Mouse (Mus musculus): ENCODE data around the gene Ctr9. TPM values are rescaled to one million over a fixed set of nuclear protein-coding genes. Genes with fewer than 3 reads are reported as not detected.
A peak's percentile ranks its signal among the peaks of the same experiment; 100 is the strongest.

The Ctr9 gene
- polyA plus RNA-seq, 2 experiments = 12.7 to 20.2 TPM

- Histone ChIP-seq H3K9ac (replicated peaks) (peak overlapping the region; percentile 100), H3K4me2 (ENCODE audit: low read depth) (peak overlapping the region; percentile 89), H3K27me3 (ENCODE audit: control insufficient read depth, insufficient read depth, low read length) (no peaks in the 10 kb centered on the region), H3K9me3 (ENCODE audit: control insufficient read depth, low read length) (no peaks in the 10 kb centered on the region), H3K36me3 (replicated peaks; ENCODE audit: control insufficient read depth, insufficient read depth, low read depth) (peaks cover 46% of the 10 kb centered on the region), H3K27ac (peak overlapping the region; percentile 96), H3K4me3 (ENCODE audit: insufficient read depth in 1 of 2, low read depth in 2 of 2, low read length in 2 of 2) (peak overlapping the region; percentile 90 to 93), H3K4me1 (replicated peaks; ENCODE audit: control insufficient read depth in 2 of 2, insufficient read depth in 2 of 2, low read length in 1 of 2) (peaks cover 16 to 28% of the 10 kb centered on the region in 2 experiments)
- DNase-seq (ENCODE audit: low read depth in 3 of 3, low spot score in 3 of 3) (peak; percentile 73 to 78 (median 77)), ATAC-seq (ENCODE audit: insufficient read depth) (peak; percentile 73)
- TF ChIP-seq EP300 (IDR thresholded peaks at IDR 0.05; ENCODE audit: low read depth) = no peak; the same call in 1 of the 2 replicates
- TF ChIP-seq CTCF (IDR thresholded peaks at IDR 0.05; ENCODE audit: low read depth) = peak; percentile 15; the same call in 1 of the 2 replicates
- WGBS (ENCODE audit: insufficient replicate concordance) = under 1% methylated on average over 83 of the region's 83 CpGs
Measured at GRCm38 (mm10) chr7:111082043-111082821, 53.5 kb downstream of the Ctr9 start.

- H3K27ac ChIP-seq = peak within 1 kb of the TSS; percentile 96
- H3K9me3 ChIP-seq (ENCODE audit: control insufficient read depth, low read length) = no peaks in the 10 kb centered on the region
- peaks cover 16 to 28% of the 10 kb centered on the region in 2 experiments for H3K4me1 ChIP-seq (replicated peaks; ENCODE audit: control insufficient read depth in 2 of 2, insufficient read depth in 2 of 2, low read length in 1 of 2)
- peak within 1 kb of the TSS; percentile 100 for H3K9ac ChIP-seq (replicated peaks)
- under 1% methylated on average over 70 of the region's 70 CpGs for WGBS (ENCODE audit: insufficient replicate concordance)
- H3K4me3 ChIP-seq (ENCODE audit: insufficient read depth in 1 of 2, low read depth in 2 of 2, low read length in 2 of 2) = peak within 1 kb of the TSS; percentile 90 to 93
- peak; percentile 97 to 98 (median 98) for DNase-seq (ENCODE audit: low read depth in 3 of 3, low spot score in 3 of 3)
- TF ChIP-seq EP300 (IDR thresholded peaks at IDR 0.05; ENCODE audit: low read depth) = peak; percentile 63
- TF ChIP-seq CTCF (IDR thresholded peaks at IDR 0.05; ENCODE audit: low read depth) = no peak
- no peaks in the 10 kb centered on the region for H3K27me3 ChIP-seq (ENCODE audit: control insufficient read depth, insufficient read depth, low read length)
- ATAC-seq (ENCODE audit: insufficient read depth) = peak; percentile 96
- peak within 1 kb of the TSS; percentile 91 for H3K4me2 ChIP-seq (ENCODE audit: low read depth)
- peaks cover 38% of the 10 kb centered on the region for H3K36me3 ChIP-seq (replicated peaks; ENCODE audit: control insufficient read depth, insufficient read depth, low read depth)
Measured at GRCm38 (mm10) chr7:111082822-111083732, 54.3 kb downstream of the Ctr9 start, which contains the start of gene Eif4g2. Eif4g2 (minus strand) TSS chr7:111083030.

GRCm38 (mm10) chr7:111083733-111084120 is 55.0 kb downstream of the Ctr9 start:
- Histone ChIP-seq H3K36me3 (replicated peaks; ENCODE audit: control insufficient read depth, insufficient read depth, low read depth) (peaks cover 31% of the 10 kb centered on the region), H3K27me3 (ENCODE audit: control insufficient read depth, insufficient read depth, low read length) (no peaks in the 10 kb centered on the region), H3K4me3 (ENCODE audit: insufficient read depth in 1 of 2, low read depth in 2 of 2, low read length in 2 of 2) (peak overlapping the region; percentile 75 to 93), H3K9ac (replicated peaks) (peak overlapping the region; percentile 91), H3K4me2 (ENCODE audit: low read depth) (peak overlapping the region; percentile 91), H3K27ac (peak overlapping the region; percentile 93), H3K4me1 (replicated peaks; ENCODE audit: control insufficient read depth in 2 of 2, insufficient read depth in 2 of 2, low read length in 1 of 2) (peaks cover 16 to 28% of the 10 kb centered on the region in 2 experiments), H3K9me3 (ENCODE audit: control insufficient read depth, low read length) (no peaks in the 10 kb centered on the region)
- no peak for DNase-seq (ENCODE audit: low read depth in 3 of 3, low spot score in 3 of 3)
- TF ChIP-seq CTCF (IDR thresholded peaks at IDR 0.05; ENCODE audit: low read depth) (no peak), EP300 (IDR thresholded peaks at IDR 0.05; ENCODE audit: low read depth) (no peak)
- WGBS (ENCODE audit: insufficient replicate concordance) = 6% methylated on average over 4 of the region's 4 CpGs
- ATAC-seq (ENCODE audit: insufficient read depth) = no peak

- Histone ChIP-seq H3K4me1 (replicated peaks; ENCODE audit: control insufficient read depth in 2 of 2, insufficient read depth in 2 of 2, low read length in 1 of 2) (peaks cover 16 to 28% of the 10 kb centered on the region in 2 experiments), H3K27me3 (ENCODE audit: control insufficient read depth, insufficient read depth, low read length) (no peaks in the 10 kb centered on the region), H3K4me2 (ENCODE audit: low read depth) (peak overlapping the region; percentile 60), H3K36me3 (replicated peaks; ENCODE audit: control insufficient read depth, insufficient read depth, low read depth) (peaks cover 24% of the 10 kb centered on the region), H3K4me3 (ENCODE audit: insufficient read depth in 1 of 2, low read depth in 2 of 2, low read length in 2 of 2) (peak overlapping the region in 1 of 2 experiments; percentile 20; a peak in 1 of 4 replicates), H3K9me3 (ENCODE audit: control insufficient read depth, low read length) (no peaks in the 10 kb centered on the region), H3K9ac (replicated peaks) (no peak overlapping the region; the same call in 1 of the 2 replicates), H3K27ac (peak overlapping the region; percentile 55)
- DNase-seq (ENCODE audit: low read depth in 3 of 3, low spot score in 3 of 3) (no peak), ATAC-seq (ENCODE audit: insufficient read depth) (no peak)
- TF ChIP-seq EP300 (IDR thresholded peaks at IDR 0.05; ENCODE audit: low read depth) (no peak), CTCF (IDR thresholded peaks at IDR 0.05; ENCODE audit: low read depth) (0 out of 2 replicates have a peak, but pooled peaks have one; percentile 14)
- 55% methylated on average over 2 of the region's 2 CpGs for WGBS (ENCODE audit: insufficient replicate concordance)
Measured at GRCm38 (mm10) chr7:111084443-111084842, 55.7 kb downstream of the Ctr9 start.

All from liver, embryonic 14.5 days (tissue).